Mouse (Mus musculus) midbrain, embryonic 14.5 days (tissue): ENCODE data around the gene Camta1. TPM values are rescaled to one million over a fixed set of nuclear protein-coding genes. Genes with fewer than 3 reads are reported as not detected.
A peak's percentile ranks its signal among the peaks of the same experiment; 100 is the strongest.

Experiments
- ATAC-seq: fragments of 200-750 bp; cut with Nextera tagmentation; 2 replicates; pipeline ENCODE4 v1.8.0; 2017; ENCODE audit warnings: moderate number of reproducible peaks, moderate library complexity; ENCODE audit not compliant: low FRiP score, low TSS enrichment
- DNase-seq: peaks from one replicate; pipeline ENCODE4 v3.0.0-alpha.2; 2015
- H3K27ac ChIP-seq: fragments of 300-500 bp; sonication (generic); replicated peaks from 2 replicates; pipeline ENCODE4 v1.5.1; 2014; ENCODE audit warnings: mild to moderate bottlenecking, low read depth, low read length, moderate library complexity
- H3K27me3 ChIP-seq: fragments of 300-500 bp; sonication (generic); 2 replicates; pipeline ENCODE4 v1.6.1; 2014; ENCODE audit warnings: low read length, control low read depth, mixed read lengths; ENCODE audit not compliant: control insufficient read depth, insufficient read depth
- H3K36me3 ChIP-seq: fragments of 300-500 bp; sonication (generic); 2 replicates; pipeline ENCODE4 v1.6.1; 2014; ENCODE audit warnings: low read length, control low read depth; ENCODE audit not compliant: control insufficient read depth, insufficient read depth
- H3K4me1 ChIP-seq: fragments of 300-500 bp; sonication (generic); 2 replicates; pipeline ENCODE4 v1.6.1; 2014; ENCODE audit warnings: mild to moderate bottlenecking, antibody characterized with exemption, low read length, control low read depth; ENCODE audit not compliant: control insufficient read depth, insufficient read depth
- H3K4me2 ChIP-seq: fragments of 300-500 bp; sonication (generic); 2 replicates; pipeline ENCODE4 v1.6.1; 2014; ENCODE audit warnings: mild to moderate bottlenecking, low read length, moderate library complexity
- H3K4me3 ChIP-seq: fragments of 300-500 bp; sonication (generic); replicated peaks from 2 replicates; pipeline ENCODE4 v1.5.1; 2014; ENCODE audit warnings: low read depth, low read length
- H3K9ac ChIP-seq: fragments of 300-500 bp; sonication (generic); replicated peaks from 2 replicates; pipeline ENCODE4 v1.6.1; 2014; ENCODE audit warnings: mild to moderate bottlenecking, low read length, moderate library complexity
- H3K9me3 ChIP-seq: fragments of 300-500 bp; sonication (generic); 2 replicates; pipeline ENCODE4 v1.6.1; 2016; ENCODE audit warnings: low read length, control low read depth, mixed read lengths; ENCODE audit not compliant: control insufficient read depth
- WGBS: fragments of 180-500 bp; shearing (Covaris S2); extraction: QIAGEN DNeasy Blood & Tissue Kit; methylation state at CpG from one replicate; pipeline ENCODE4 v1.1.7; 2014; 5-methylcytosine and 5-hydroxymethylcytosine counted together
- polyA plus RNA-seq: library from polyadenylated mRNA; unstranded; fragments of >200 nt; fragmentation: Nextera tagmentation; extraction: Ambion mirVana; gene quantifications from 2 replicates; pipeline ENCODE4 v1.2.1, GENCODE M21; 2014

Gene Camta1
- polyA plus RNA-seq, 1 experiment from 2014 or later, result 157 TPM

GRCm38 (mm10) chr4:151480928-151481327 is 380.7 kb downstream of the Camta1 start:
- Histone ChIP-seq H3K9me3 (no peaks in the 10 kb centered on the region), H3K4me3 (no peak overlapping the region), H3K4me1 (peaks cover 10% of the 10 kb centered on the region), H3K4me2 (no peak overlapping the region), H3K36me3 (no peaks in the 10 kb centered on the region), H3K9ac (no peak overlapping the region), H3K27me3 (no peaks in the 10 kb centered on the region), H3K27ac (no peak overlapping the region)
- DNase-seq (no peak), ATAC-seq (no peak)
- 98% methylated on average over 3 of the region's 3 CpGs for WGBS

GRCm38 (mm10) chr4:151477950-151478349 is 383.7 kb downstream of the Camta1 start:
- ATAC-seq (no peak), DNase-seq (no peak)
- Histone ChIP-seq H3K27ac (no peak overlapping the region), H3K27me3 (no peaks in the 10 kb centered on the region), H3K4me2 (no peak overlapping the region), H3K9me3 (no peaks in the 10 kb centered on the region), H3K9ac (no peak overlapping the region), H3K4me1 (peaks cover 5% of the 10 kb centered on the region; the same call in 1 of the 2 replicates), H3K36me3 (no peaks in the 10 kb centered on the region), H3K4me3 (no peak overlapping the region)
- WGBS, result 90% methylated on average over 6 of the region's 6 CpGs

GRCm38 (mm10) chr4:151474895-151475470 is 386.7 kb downstream of the Camta1 start:
- Histone ChIP-seq H3K36me3 (no peaks in the 10 kb centered on the region), H3K27ac (no peak overlapping the region), H3K9ac (no peak overlapping the region), H3K9me3 (no peaks in the 10 kb centered on the region), H3K4me2 (no peak overlapping the region), H3K4me1 (peaks cover 5% of the 10 kb centered on the region; the same call in 1 of the 2 replicates), H3K4me3 (no peak overlapping the region), H3K27me3 (no peaks in the 10 kb centered on the region)
- DNase-seq, result no peak
- no peak for ATAC-seq
- 31% methylated on average over 16 of the region's 16 CpGs for WGBS

- Histone ChIP-seq H3K27ac (no peak overlapping the region), H3K27me3 (no peaks in the 10 kb centered on the region), H3K4me2 (no peak overlapping the region), H3K9me3 (no peaks in the 10 kb centered on the region), H3K4me1 (peaks cover 12% of the 10 kb centered on the region; the same call in 1 of the 2 replicates), H3K36me3 (no peaks in the 10 kb centered on the region), H3K9ac (no peak overlapping the region), H3K4me3 (no peak overlapping the region)
- DNase-seq (no peak), ATAC-seq (no peak)
- WGBS, result 93% methylated on average over 4 of the region's 4 CpGs
Observed at GRCm38 (mm10) chr4:151471886-151472285, 389.8 kb downstream of the Camta1 start.

GRCm38 (mm10) chr4:151468381-151468780 is 393.3 kb downstream of the Camta1 start:
- no peak overlapping the region for H3K27ac ChIP-seq
- ATAC-seq, result no peak
- H3K36me3 ChIP-seq, result no peaks in the 10 kb centered on the region
- WGBS, result 90% methylated on average over 5 of the region's 5 CpGs
- 0 out of 2 replicates have a peak, but pooled peaks cover 7% of the 10 kb centered on the region for H3K4me1 ChIP-seq
- H3K9ac ChIP-seq, result no peak overlapping the region
- DNase-seq, result no peak
- no peak overlapping the region for H3K4me3 ChIP-seq
- no peak overlapping the region for H3K4me2 ChIP-seq
- H3K9me3 ChIP-seq, result no peaks in the 10 kb centered on the region
- no peaks in the 10 kb centered on the region for H3K27me3 ChIP-seq

- no peak for ATAC-seq
- no peak overlapping the region for H3K9ac ChIP-seq
- peaks cover 4% of the 10 kb centered on the region; the same call in 1 of the 2 replicates for H3K4me1 ChIP-seq
- H3K36me3 ChIP-seq, result no peaks in the 10 kb centered on the region
- 49% methylated on average over 11 of the region's 11 CpGs for WGBS
- DNase-seq, result peak; percentile 57
- no peak overlapping the region for H3K27ac ChIP-seq
- H3K4me2 ChIP-seq, result no peak overlapping the region
- H3K27me3 ChIP-seq, result no peaks in the 10 kb centered on the region
- H3K9me3 ChIP-seq, result no peaks in the 10 kb centered on the region
- no peak overlapping the region for H3K4me3 ChIP-seq
Observed at GRCm38 (mm10) chr4:151458686-151459085, 403.0 kb downstream of the Camta1 start.

- Histone ChIP-seq H3K9ac (no peak overlapping the region), H3K4me3 (no peak overlapping the region), H3K27ac (no peak overlapping the region), H3K9me3 (no peaks in the 10 kb centered on the region), H3K4me1 (peaks cover 14% of the 10 kb centered on the region), H3K4me2 (no peak overlapping the region), H3K36me3 (no peaks in the 10 kb centered on the region), H3K27me3 (no peaks in the 10 kb centered on the region)
- 77% methylated on average over 3 of the region's 3 CpGs for WGBS
- DNase-seq (no peak), ATAC-seq (no peak)
Observed at GRCm38 (mm10) chr4:151454611-151455010, 407.1 kb downstream of the Camta1 start.

GRCm38 (mm10) chr4:151454065-151454464 is 407.6 kb downstream of the Camta1 start:
- Histone ChIP-seq H3K9me3 (no peaks in the 10 kb centered on the region), H3K27ac (no peak overlapping the region), H3K4me2 (no peak overlapping the region), H3K9ac (no peak overlapping the region), H3K27me3 (no peaks in the 10 kb centered on the region), H3K4me3 (no peak overlapping the region), H3K36me3 (no peaks in the 10 kb centered on the region), H3K4me1 (peaks cover 15% of the 10 kb centered on the region)
- no peak for ATAC-seq
- DNase-seq, result no peak
- WGBS, result 74% methylated on average over 3 of the region's 3 CpGs

GRCm38 (mm10) chr4:151451885-151452284 is 409.8 kb downstream of the Camta1 start:
- H3K27ac ChIP-seq, result 0 out of 2 replicates have a peak overlapping the region, but pooled peaks have one; percentile 21
- H3K9ac ChIP-seq, result no peak overlapping the region
- ATAC-seq, result no peak
- peaks cover 15% of the 10 kb centered on the region for H3K4me1 ChIP-seq
- H3K36me3 ChIP-seq, result no peaks in the 10 kb centered on the region
- H3K27me3 ChIP-seq, result no peaks in the 10 kb centered on the region
- peak; percentile 31 for DNase-seq
- no peak overlapping the region for H3K4me2 ChIP-seq
- no peak overlapping the region for H3K4me3 ChIP-seq
- 62% methylated on average over 6 of the region's 6 CpGs for WGBS
- H3K9me3 ChIP-seq, result no peaks in the 10 kb centered on the region
